Mouse (Mus musculus) 416B (cell line): ENCODE results near the gene Tmem63b.

Experiments
- DNase-seq: peaks from one replicate; pipeline ENCODE4 v3.0.0; 2011; ENCODE audit warnings: low read depth

Gene Tmem63b

GRCm38 (mm10) chr17:45686716-45687115 lies at the start of gene Tmem63b:
TSS of gene Tmem63b (minus strand) at chr17:45686905.
- DNase-seq = peak; percentile 69

- DNase-seq = peak; percentile 90
These were observed 48.9 kb upstream of the Tmem63b start for GRCm38 (mm10) chr17:45735382-45736310.

GRCm38 (mm10) chr17:45734881-45735280 lies 48.2 kb upstream of the Tmem63b start:
- no peak for DNase-seq

- DNase-seq = no peak
These were observed 47.6 kb upstream of the Tmem63b start for GRCm38 (mm10) chr17:45734333-45734732.

- DNase-seq = peak; percentile 53
These were observed 47.1 kb upstream of the Tmem63b start, which contains the start of gene 1600014C23Rik for GRCm38 (mm10) chr17:45733735-45734301. TSS of gene 1600014C23Rik (minus strand) at chr17:45733844.

GRCm38 (mm10) chr17:45733038-45733734 lies 46.5 kb upstream of the Tmem63b start:
- no peak for DNase-seq

- peak; percentile 83 for DNase-seq
These were observed 44.6 kb upstream of the Tmem63b start for GRCm38 (mm10) chr17:45731172-45731864.

- DNase-seq = no peak
These were observed 44.0 kb upstream of the Tmem63b start for GRCm38 (mm10) chr17:45730696-45731095.

- DNase-seq = no peak
These were observed 42.7 kb upstream of the Tmem63b start for GRCm38 (mm10) chr17:45729387-45729786.

GRCm38 (mm10) chr17:45727983-45728723 lies 41.4 kb upstream of the Tmem63b start:
- DNase-seq = no peak

GRCm38 (mm10) chr17:45727481-45727880 lies 40.8 kb upstream of the Tmem63b start:
- DNase-seq = no peak

- DNase-seq = no peak
These were observed 39.5 kb upstream of the Tmem63b start for GRCm38 (mm10) chr17:45726249-45726648.

GRCm38 (mm10) chr17:45724574-45724921 lies 37.8 kb upstream of the Tmem63b start:
- DNase-seq = no peak

- DNase-seq = peak; percentile 67
These were observed 37.2 kb upstream of the Tmem63b start for GRCm38 (mm10) chr17:45723732-45724573.

GRCm38 (mm10) chr17:45718323-45718722 lies 31.6 kb upstream of the Tmem63b start:
- peak; percentile 68 for DNase-seq

GRCm38 (mm10) chr17:45711525-45711924 lies 24.8 kb upstream of the Tmem63b start:
- peak; percentile 47 for DNase-seq

GRCm38 (mm10) chr17:45710407-45710806 lies 23.7 kb upstream of the Tmem63b start:
- DNase-seq = peak; percentile 55

GRCm38 (mm10) chr17:45709829-45710228 lies 23.1 kb upstream of the Tmem63b start:
- no peak for DNase-seq

GRCm38 (mm10) chr17:45708179-45708578 lies 21.5 kb upstream of the Tmem63b start:
- DNase-seq = no peak

GRCm38 (mm10) chr17:45707376-45707775 lies 20.7 kb upstream of the Tmem63b start:
- no peak for DNase-seq
